ENCODE assay signal across 9 mouse cellular contexts in the genomic region with DNA sequence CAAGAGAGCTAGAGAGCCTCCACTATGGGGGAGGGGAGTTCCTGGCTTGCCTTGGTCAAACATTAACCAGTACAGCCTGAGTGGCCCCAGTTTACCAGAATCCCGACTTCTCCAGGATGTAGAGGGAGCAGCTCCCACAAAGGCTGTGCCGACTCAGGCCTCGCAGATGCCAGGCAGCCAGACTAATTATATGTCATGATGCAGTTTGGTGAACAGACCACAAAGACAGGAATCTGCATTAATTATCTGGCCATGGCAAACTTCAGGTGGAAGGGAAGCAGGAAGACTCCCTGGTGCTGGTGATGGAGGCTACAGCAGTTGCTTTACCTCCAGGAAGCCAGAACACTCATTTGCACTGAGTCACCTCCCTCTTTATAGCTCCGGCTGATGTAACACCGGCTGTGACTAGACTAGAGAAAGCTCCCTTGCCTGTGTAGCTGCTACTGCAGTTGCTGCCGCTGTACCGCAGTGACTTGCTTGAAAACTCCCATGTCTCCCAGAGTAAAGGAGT. TPM values are rescaled to one million over a fixed set of nuclear protein-coding genes. Genes with fewer than 3 reads are reported as not detected.
DNase-seq lines count a peak whose midpoint lies in the region; ATAC-seq and TF ChIP-seq lines count a peak whose summit lies in the region.
"Had no signal": no experiment of that assay in that cellular context is flagged by ENCODE, and none has a peak within 500 bp of the region (broad histone marks: within the 10 kb centered on the region; RNA-seq: fewer than 3 reads in every experiment).

No protein-coding gene starts in this region.

- peak overlapping the region in 1 of 2 experiments; percentile 34; a peak in 2 of 4 replicates for H3K4me3 ChIP-seq in ES-E14 (ENCODE audit: insufficient read depth in 1 of 2, low read depth in 1 of 2, low read length in 2 of 2, poor library complexity in 1 of 2, severe bottlenecking in 1 of 2)
- H3K4me3 ChIP-seq in forebrain, embryonic 10.5 days, result peak overlapping the region; percentile 29
- peak overlapping the region; percentile 33 for H3K4me3 ChIP-seq in intestine, embryonic 16.5 days (ENCODE audit: low read length)
- no peak overlapping the region; the same call in 1 of the 2 replicates for H3K4me3 ChIP-seq in limb, embryonic 15.5 days
- H3K4me3 ChIP-seq in olfactory bulb, adult 2 months (ENCODE audit: insufficient read depth, low read depth, low read length), result no peak overlapping the region; the same call in 1 of the 2 replicates

- ATAC-seq in intestine, embryonic 16.5 days, result peak; percentile 71
- no peak for ATAC-seq in limb, embryonic 15.5 days (ENCODE audit: insufficient number of reproducible peaks, low FRiP score, low TSS enrichment, low read depth)

- peak; percentile 56 for DNase-seq in embryo, embryonic 10 days (ENCODE audit: low spot score)
- no peak for DNase-seq in embryo, embryonic 10.5 days (ENCODE audit: low spot score)
- DNase-seq in ES-E14 (ENCODE audit: low read depth, low spot score), result no peak
- no peak for DNase-seq in forebrain, embryonic 10.5 days (ENCODE audit: extremely low spot score, low spot score)
- no peak for DNase-seq in ovary, postnatal 10 days (ENCODE audit: low spot score)

- H3K9me3 ChIP-seq in ES-E14 (ENCODE audit: control insufficient read depth, insufficient read depth, low read depth, low read length), result no peaks in the 10 kb centered on the region
- no peaks in the 10 kb centered on the region for H3K9me3 ChIP-seq in forebrain, embryonic 10.5 days
- no peaks in the 10 kb centered on the region for H3K9me3 ChIP-seq in intestine, embryonic 16.5 days (ENCODE audit: control insufficient read depth, low read length)
- H3K9me3 ChIP-seq in limb, embryonic 15.5 days, result no peaks in the 10 kb centered on the region

- no peak for TF ChIP-seq CTCF in olfactory bulb, adult 2 months (IDR thresholded peaks at IDR 0.05; ENCODE audit: insufficient read depth, low read depth, low read length)

- 45% methylated on average over 7 of the region's 7 CpGs for WGBS in forebrain, embryonic 10.5 days
- 8% methylated on average over 7 of the region's 7 CpGs for WGBS in intestine, embryonic 16.5 days
- WGBS in limb, embryonic 15.5 days, result 6% methylated on average over 7 of the region's 7 CpGs
- 9% methylated on average over 7 of the region's 7 CpGs for whole genome bisulfite sequencing in olfactory bulb, adult 2 months

- H3K4me2 ChIP-seq in intestine, embryonic 16.5 days (ENCODE audit: low read depth, low read length), result peak overlapping the region; percentile 53
- 0 out of 2 replicates have a peak overlapping the region, but pooled peaks have one; percentile 2 for H3K4me2 ChIP-seq in limb, embryonic 15.5 days

- peaks cover 60% of the 10 kb centered on the region for H3K36me3 ChIP-seq in ES-E14 (ENCODE audit: control insufficient read depth, insufficient read depth, low read length, poor library complexity, severe bottlenecking)
- peaks cover 35% of the 10 kb centered on the region for H3K36me3 ChIP-seq in forebrain, embryonic 10.5 days (replicated peaks)
- no peaks in the 10 kb centered on the region for H3K36me3 ChIP-seq in intestine, embryonic 16.5 days (ENCODE audit: control insufficient read depth, insufficient read depth, low read length)
- H3K36me3 ChIP-seq in limb, embryonic 15.5 days, result peaks cover 10% of the 10 kb centered on the region; the same call in 1 of the 2 replicates

- no peaks in the 10 kb centered on the region for H3K27me3 ChIP-seq in forebrain, embryonic 10.5 days (ENCODE audit: poor library complexity, severe bottlenecking)
- no peaks in the 10 kb centered on the region for H3K27me3 ChIP-seq in intestine, embryonic 16.5 days (replicated peaks; ENCODE audit: control insufficient read depth, insufficient read depth, low read length)
- no peaks in the 10 kb centered on the region for H3K27me3 ChIP-seq in limb, embryonic 15.5 days

- H3K27ac ChIP-seq in ES-E14 (ENCODE audit: insufficient read depth, low read depth, low read length, poor library complexity, severe bottlenecking), result peak overlapping the region; percentile 71; the same call in 1 of the 2 replicates
- H3K27ac ChIP-seq in forebrain, embryonic 10.5 days, result peak overlapping the region; percentile 85
- peak overlapping the region; percentile 99 for H3K27ac ChIP-seq in intestine, embryonic 16.5 days (ENCODE audit: low read length)
- peak overlapping the region; percentile 82 for H3K27ac ChIP-seq in limb, embryonic 15.5 days
- H3K27ac ChIP-seq in olfactory bulb, adult 2 months (ENCODE audit: insufficient read depth, low read depth, low read length), result peak overlapping the region; percentile 96

- H3K4me1 ChIP-seq in ES-E14 (ENCODE audit: control insufficient read depth in 2 of 2, insufficient read depth in 2 of 2, low read length in 2 of 2, poor library complexity in 1 of 2), result peaks cover 4 to 39% of the 10 kb centered on the region in 2 experiments; a peak in 3 of 4 replicates
- peaks cover 66% of the 10 kb centered on the region for H3K4me1 ChIP-seq in forebrain, embryonic 10.5 days
- peaks cover 41% of the 10 kb centered on the region for H3K4me1 ChIP-seq in intestine, embryonic 16.5 days (ENCODE audit: control insufficient read depth, insufficient read depth, low read length)
- peaks cover 42% of the 10 kb centered on the region for H3K4me1 ChIP-seq in limb, embryonic 15.5 days
- peaks cover 64% of the 10 kb centered on the region for H3K4me1 ChIP-seq in olfactory bulb, adult 2 months (ENCODE audit: control insufficient read depth, insufficient read depth, low read length)

- in situ Hi-C loops in ES-E14 (cut with MboI; ENCODE audit: low sequenced_read_pairs in 2 of 2, unreplicated experiment in 2 of 2), result no loop called here

- TF ChIP-seq POLR2A in olfactory bulb, adult 2 months (IDR thresholded peaks at IDR 0.05; ENCODE audit: insufficient read depth, low read depth, low read length), result no peak

- peak overlapping the region; percentile 42 for H3K9ac ChIP-seq in ES-E14 (ENCODE audit: insufficient read depth, low read depth, low read length, poor library complexity, severe bottlenecking)
- peak overlapping the region; percentile 38 for H3K9ac ChIP-seq in intestine, embryonic 16.5 days (ENCODE audit: low read depth, low read length)
- no peak overlapping the region for H3K9ac ChIP-seq in limb, embryonic 15.5 days

TF ChIP-seq in ES-E14, 5 proteins besides CTCF, POLR2A, EP300 and RAD21:
- TF ChIP-seq MAFK (IDR thresholded peaks at IDR 0.05; ENCODE audit: insufficient read depth, low read depth, low read length), result no peak
- TF ChIP-seq HCFC1 (IDR thresholded peaks at IDR 0.05; ENCODE audit: borderline replicate concordance, insufficient read depth, low read length), result no peak
- no peak for TF ChIP-seq ZNF384 (IDR thresholded peaks at IDR 0.05; ENCODE audit: low read depth, low read length)
- no peak for TF ChIP-seq CHD2 (IDR thresholded peaks at IDR 0.05; ENCODE audit: low read depth, low read length)
- TF ChIP-seq ZC3H11A (IDR thresholded peaks at IDR 0.05; ENCODE audit: borderline replicate concordance, low read depth, low read length), result no peak

RNA-seq across cellular contexts. Expression of gene Slc7a5, which starts 9.6 kb away (rescaled TPM):
- total RNA-seq in ES-E14 (2012; rRNA removed), result 173 and 307 TPM in 2 replicates
- polyA plus RNA-seq in forebrain, embryonic 10.5 days (2016; fragmentation: Nextera tagmentation; extraction: Ambion mirVana), result 27.4 and 30.5 TPM in 2 replicates
- 11.6 and 12.5 TPM in 2 replicates for polyA plus RNA-seq in intestine, embryonic 16.5 days (2015; fragmentation: Nextera tagmentation; extraction: Ambion mirVana)
- polyA plus RNA-seq in limb, embryonic 15.5 days (2015; fragmentation: Nextera tagmentation; extraction: Ambion mirVana), result 24.5 and 27.4 TPM in 2 replicates
- not detected in 2 replicates for polyA plus RNA-seq in olfactory bulb, adult 2 months (2012; ENCODE audit: insufficient read depth, insufficient read length, low replicate concordance, missing spikeins)

RNA-seq across cellular contexts. Expression of gene Car5a, which starts 46.8 kb away (rescaled TPM):
- total RNA-seq in ES-E14 (2012; rRNA removed), result 0.18 and 0.37 TPM in 2 replicates
- polyA plus RNA-seq in forebrain, embryonic 10.5 days (2016; fragmentation: Nextera tagmentation; extraction: Ambion mirVana), result not detected in 2 replicates
- 0.31 and 0.70 TPM in 2 replicates for polyA plus RNA-seq in intestine, embryonic 16.5 days (2015; fragmentation: Nextera tagmentation; extraction: Ambion mirVana)
- polyA plus RNA-seq in limb, embryonic 15.5 days (2015; fragmentation: Nextera tagmentation; extraction: Ambion mirVana), result 0.17 TPM in 1 of 2 replicates, not detected in the other
- polyA plus RNA-seq in olfactory bulb, adult 2 months (2012; ENCODE audit: insufficient read depth, insufficient read length, low replicate concordance, missing spikeins), result not detected in 2 replicates
- total RNA-seq: neutrophil, adult 5-6 weeks had no signal

RNA-seq across cellular contexts. Expression of gene Banp, which starts 51.6 kb away (rescaled TPM):
- total RNA-seq in ES-E14 (2012; rRNA removed), result 53.8 and 67.8 TPM in 2 replicates
- 44.1 and 56.4 TPM in 2 replicates for polyA plus RNA-seq in forebrain, embryonic 10.5 days (2016; fragmentation: Nextera tagmentation; extraction: Ambion mirVana)
- polyA plus RNA-seq in intestine, embryonic 16.5 days (2015; fragmentation: Nextera tagmentation; extraction: Ambion mirVana), result 36.3 and 36.6 TPM in 2 replicates
- 42.3 and 44.8 TPM in 2 replicates for polyA plus RNA-seq in limb, embryonic 15.5 days (2015; fragmentation: Nextera tagmentation; extraction: Ambion mirVana)
- polyA plus RNA-seq in olfactory bulb, adult 2 months (2012; ENCODE audit: insufficient read depth, insufficient read length, low replicate concordance, missing spikeins), result not detected in 2 replicates

Comparison
In these comparisons a context has a peak if more than half of its experiments do, and no peak if none do; other contexts are left out.
1. H3K4me3 ChIP-seq: peak in forebrain, embryonic 10.5 days (single experiment) and intestine, embryonic 16.5 days (single experiment); none in limb, embryonic 15.5 days (single experiment) and olfactory bulb, adult 2 months (single experiment).
2. RNA of gene Slc7a5, which starts 9.6 kb away (polyA plus RNA-seq): 27.4 to 30.5 TPM in forebrain, embryonic 10.5 days, 24.5 to 27.4 TPM in limb, embryonic 15.5 days and 11.6 to 12.5 TPM in intestine, embryonic 16.5 days; not detected in olfactory bulb, adult 2 months; every median in the first group is over 10 times any median in the second.
3. RNA of gene Banp, which starts 51.6 kb away (polyA plus RNA-seq): 44.1 to 56.4 TPM in forebrain, embryonic 10.5 days, 42.3 to 44.8 TPM in limb, embryonic 15.5 days and 36.3 to 36.6 TPM in intestine, embryonic 16.5 days; not detected in olfactory bulb, adult 2 months; every median in the first group is over 10 times any median in the second.
4. Peak in every context shown above with its lines, with median percentiles within 50 percentile points of each other: H3K27ac ChIP-seq.